Mouse (Mus musculus) small intestine, adult 2 months (tissue): ENCODE results near the gene Aqp9.

Experiments used
- CTCF ChIP-seq: fragments of 200-500 bp; IDR thresholded peaks from 2 replicates; pipeline ENCODE4 v1.5.1; 2012; ENCODE audit warnings: low read depth, mild to moderate bottlenecking, control low read depth, inconsistent platforms, low read length, moderate library complexity, mixed read lengths; ENCODE audit not compliant: insufficient replicate concordance, insufficient read length; ENCODE audit errors: extremely low read depth
- POLR2A ChIP-seq: fragments of 200-500 bp; IDR thresholded peaks from 2 replicates; pipeline ENCODE4 v1.6.1; 2012; ENCODE audit warnings: low read depth, mild to moderate bottlenecking, control low read depth, inconsistent platforms, low read length, moderate library complexity

DNA sequence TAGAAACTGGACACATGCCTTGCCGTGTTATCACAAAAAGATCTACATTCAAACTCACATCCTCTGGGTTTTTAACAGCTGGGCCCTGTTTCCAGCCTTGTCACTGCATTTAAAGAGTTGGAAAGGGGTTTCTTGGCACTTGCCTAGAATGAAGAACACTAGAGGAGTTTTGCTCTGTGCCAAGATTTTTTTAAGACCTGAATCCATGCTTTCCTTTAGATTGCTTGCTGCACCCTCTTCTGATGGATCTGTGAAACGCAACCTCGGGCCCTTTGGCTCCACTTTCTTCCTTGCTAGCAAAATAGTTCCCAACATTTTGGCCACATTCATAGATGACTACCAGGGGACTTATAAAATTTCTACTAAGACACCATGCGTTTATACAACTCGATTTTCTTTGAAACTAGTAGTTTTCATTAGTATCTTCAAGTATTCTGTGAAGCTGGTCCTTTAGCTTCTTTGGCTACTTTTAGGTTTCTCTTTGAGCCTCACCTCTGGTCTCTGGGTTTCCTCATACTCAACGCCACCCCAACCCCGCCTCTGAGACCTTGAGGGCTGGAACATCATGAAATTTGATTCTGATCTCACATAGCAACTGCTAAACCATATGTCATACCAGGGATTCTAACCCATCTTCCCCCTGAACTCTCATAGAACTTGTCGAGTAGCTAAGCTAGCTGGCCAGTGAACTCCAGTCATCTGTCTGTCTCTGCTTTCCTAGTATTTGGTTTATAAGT is 11.7 kb upstream of the Aqp9 start:
- no peak for TF ChIP-seq CTCF
- no peak for TF ChIP-seq POLR2A
